Mouse (Mus musculus): ENCODE data around the gene Pth2.

DNA sequence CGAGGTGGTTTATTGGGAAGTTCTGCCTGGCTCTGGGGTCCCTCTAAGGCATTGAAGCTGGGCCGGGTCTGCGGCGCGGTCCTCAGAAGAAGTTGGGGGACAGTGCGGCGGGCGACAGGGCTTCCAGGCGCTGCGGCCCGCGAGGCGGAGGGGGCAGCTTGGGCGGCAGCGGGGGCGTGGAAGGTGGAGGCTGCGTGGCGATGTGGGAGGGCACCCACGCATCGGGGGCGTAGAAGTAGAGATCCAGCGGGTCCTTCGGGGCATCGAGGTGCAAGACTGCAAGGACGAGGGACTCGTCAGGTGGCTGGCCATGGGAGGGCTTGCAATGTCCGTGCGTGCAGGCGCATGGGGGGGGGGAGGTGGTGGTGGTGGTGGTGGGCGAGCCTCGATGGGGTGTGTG, 4.4 kb upstream of the Pth2 start:
- TF ChIP-seq CTCF (IDR thresholded peaks at IDR 0.05; ENCODE audit: low read depth, low read length) (no peak), POLR2A (IDR thresholded peaks at IDR 0.05; ENCODE audit: extremely low read depth, insufficient read depth, low read length) (no peak)
